Mouse (Mus musculus): ENCODE data around the gene Dok3. TPM values are rescaled to one million over a fixed set of nuclear protein-coding genes. Genes with fewer than 3 reads are reported as not detected.
A peak's percentile ranks its signal among the peaks of the same experiment; 100 is the strongest.

The Dok3 gene
- total RNA-seq, 2 experiments from 2014 or later = 12.2 to 13.7 TPM

GRCm38 (mm10) chr13:55567001-55567400, 37.9 kb upstream of the Dok3 start:
- no peak overlapping the region for H3K4me3 ChIP-seq
- no peak for DNase-seq (ENCODE audit: low spot score in 2 of 2)
- no peak overlapping the region for H3K27ac ChIP-seq
- TF ChIP-seq CTCF (conservative IDR thresholded peaks at IDR 0.05) = no peak

- H3K4me3 ChIP-seq = no peak overlapping the region
- peak in 1 of 2 experiments; percentile 6 for DNase-seq (ENCODE audit: low spot score in 2 of 2)
- no peak for TF ChIP-seq CTCF (conservative IDR thresholded peaks at IDR 0.05)
- H3K27ac ChIP-seq = no peak overlapping the region
Measured at GRCm38 (mm10) chr13:55563266-55563879, 34.3 kb upstream of the Dok3 start.

GRCm38 (mm10) chr13:55557499-55557898, 28.4 kb upstream of the Dok3 start:
- Histone ChIP-seq H3K27ac (no peak overlapping the region), H3K4me3 (no peak overlapping the region)
- no peak for DNase-seq (ENCODE audit: low spot score in 2 of 2)
- TF ChIP-seq CTCF (conservative IDR thresholded peaks at IDR 0.05) = no peak

- H3K27ac ChIP-seq = no peak overlapping the region
- H3K4me3 ChIP-seq = no peak overlapping the region
- no peak for TF ChIP-seq CTCF (conservative IDR thresholded peaks at IDR 0.05)
- DNase-seq (ENCODE audit: low spot score in 2 of 2) = no peak
Measured at GRCm38 (mm10) chr13:55555921-55556320, 26.8 kb upstream of the Dok3 start.

GRCm38 (mm10) chr13:55549061-55549460, 20.0 kb upstream of the Dok3 start:
- Histone ChIP-seq H3K27ac (no peak overlapping the region), H3K4me3 (no peak overlapping the region)
- DNase-seq (ENCODE audit: low spot score in 2 of 2) = no peak
- no peak for TF ChIP-seq CTCF (conservative IDR thresholded peaks at IDR 0.05)

- TF ChIP-seq CTCF (conservative IDR thresholded peaks at IDR 0.05) = no peak
- H3K4me3 ChIP-seq = no peak overlapping the region
- no peak overlapping the region for H3K27ac ChIP-seq
- no peak for DNase-seq (ENCODE audit: low spot score in 2 of 2)
Measured at GRCm38 (mm10) chr13:55548426-55548825, 19.3 kb upstream of the Dok3 start.

- DNase-seq (ENCODE audit: low spot score in 2 of 2) = no peak
- H3K27ac ChIP-seq = no peak overlapping the region
- TF ChIP-seq CTCF (conservative IDR thresholded peaks at IDR 0.05) = no peak
- H3K4me3 ChIP-seq = no peak overlapping the region
Measured at GRCm38 (mm10) chr13:55547916-55548315, 18.8 kb upstream of the Dok3 start.

GRCm38 (mm10) chr13:55544792-55545191, 15.7 kb upstream of the Dok3 start:
- TF ChIP-seq CTCF (conservative IDR thresholded peaks at IDR 0.05) = no peak
- Histone ChIP-seq H3K4me3 (no peak overlapping the region), H3K27ac (no peak overlapping the region)
- DNase-seq (ENCODE audit: low spot score in 2 of 2) = no peak

GRCm38 (mm10) chr13:55543447-55543846, 14.4 kb upstream of the Dok3 start:
- Histone ChIP-seq H3K4me3 (no peak overlapping the region), H3K27ac (no peak overlapping the region)
- DNase-seq (ENCODE audit: low spot score in 2 of 2) = no peak
- no peak for TF ChIP-seq CTCF (conservative IDR thresholded peaks at IDR 0.05)

- Histone ChIP-seq H3K4me3 (no peak overlapping the region), H3K27ac (no peak overlapping the region)
- no peak for TF ChIP-seq CTCF (conservative IDR thresholded peaks at IDR 0.05)
- DNase-seq (ENCODE audit: low spot score in 2 of 2) = no peak
Measured at GRCm38 (mm10) chr13:55542891-55543290, 13.8 kb upstream of the Dok3 start.

- peak; percentile 82 for TF ChIP-seq CTCF (conservative IDR thresholded peaks at IDR 0.05)
- H3K4me3 ChIP-seq = no peak overlapping the region
- H3K27ac ChIP-seq = no peak overlapping the region
- peak; percentile 37 to 55 for DNase-seq (ENCODE audit: low spot score in 2 of 2)
Measured at GRCm38 (mm10) chr13:55540933-55541332, 11.8 kb upstream of the Dok3 start.

- peak; percentile 95 for TF ChIP-seq CTCF (conservative IDR thresholded peaks at IDR 0.05)
- peak within 1 kb of the TSS; percentile 92 for H3K27ac ChIP-seq
- peak; percentile 99 for DNase-seq (ENCODE audit: low spot score in 2 of 2)
- H3K4me3 ChIP-seq = peak within 1 kb of the TSS; percentile 76
Measured at GRCm38 (mm10) chr13:55536194-55537175, 7.4 kb upstream of the Dok3 start, which contains the start of gene Ddx41. TSS of gene Ddx41 (minus strand) at chr13:55536658.

GRCm38 (mm10) chr13:55535796-55536193, 6.7 kb upstream of the Dok3 start:
- Histone ChIP-seq H3K4me3 (peak overlapping the region; percentile 76), H3K27ac (peak overlapping the region; percentile 92)
- no peak for DNase-seq (ENCODE audit: low spot score in 2 of 2)
- no peak for TF ChIP-seq CTCF (conservative IDR thresholded peaks at IDR 0.05)

Measured in layer of hippocampus, adult 2 months (tissue).